Mouse (Mus musculus): ENCODE measurements around the gene Hbs1l. TPM values are rescaled to one million over a fixed set of nuclear protein-coding genes. Genes with fewer than 3 reads are reported as not detected.

The Hbs1l gene
- total and polyA plus RNA-seq, 2 experiments from 2014 or later: 59.1 to 72.2 TPM

- WGBS: 60% methylated on average over 8 of the region's 8 CpGs
Observed at GRCm38 (mm10) chr10:21399622-21400021, 103.8 kb downstream of the Hbs1l start.

GRCm38 (mm10) chr10:21400031-21400430 is 104.3 kb downstream of the Hbs1l start:
- DNase-seq (ENCODE audit: low spot score): no peak
- Histone ChIP-seq H3K4me3 (ENCODE audit: low read depth, low read length) (no peak overlapping the region), H3K9me3 (ENCODE audit: low read length) (no peaks in the 10 kb centered on the region), H3K4me2 (ENCODE audit: low read depth, low read length, poor library complexity, severe bottlenecking) (no peak overlapping the region), H3K27me3 (ENCODE audit: insufficient read depth, low read length) (no peaks in the 10 kb centered on the region), H3K27ac (ENCODE audit: low read depth, low read length) (no peak overlapping the region), H3K36me3 (ENCODE audit: insufficient read depth, low read length) (no peaks in the 10 kb centered on the region), H3K9ac (replicated peaks; ENCODE audit: low read length, poor library complexity, severe bottlenecking) (no peak overlapping the region), H3K4me1 (ENCODE audit: insufficient read depth, low read length) (no peaks in the 10 kb centered on the region)
- ATAC-seq (ENCODE audit: low FRiP score): no peak
- TF ChIP-seq CTCF (IDR thresholded peaks at IDR 0.05): no peak
- WGBS: 68% methylated on average over 7 of the region's 7 CpGs

More at GRCm38 (mm10) chr10:21399622-21400021, 103.8 kb downstream of the Hbs1l start:
- TF ChIP-seq CTCF (IDR thresholded peaks at IDR 0.05): no peak
- Histone ChIP-seq H3K4me3 (ENCODE audit: low read depth, low read length) (no peak overlapping the region), H3K27me3 (ENCODE audit: insufficient read depth, low read length) (no peaks in the 10 kb centered on the region), H3K9me3 (ENCODE audit: low read length) (no peaks in the 10 kb centered on the region), H3K9ac (replicated peaks; ENCODE audit: low read length, poor library complexity, severe bottlenecking) (no peak overlapping the region), H3K4me1 (ENCODE audit: insufficient read depth, low read length) (no peaks in the 10 kb centered on the region), H3K27ac (ENCODE audit: low read depth, low read length) (no peak overlapping the region), H3K36me3 (ENCODE audit: insufficient read depth, low read length) (no peaks in the 10 kb centered on the region), H3K4me2 (ENCODE audit: low read depth, low read length, poor library complexity, severe bottlenecking) (no peak overlapping the region)
- DNase-seq (ENCODE audit: low spot score) (no peak), ATAC-seq (ENCODE audit: low FRiP score) (no peak)

- no peak for ATAC-seq (ENCODE audit: low FRiP score)
- TF ChIP-seq CTCF (IDR thresholded peaks at IDR 0.05): no peak
- 68% methylated on average over 2 of the region's 2 CpGs for WGBS
Observed at GRCm38 (mm10) chr10:21400453-21400852, 104.7 kb downstream of the Hbs1l start.

GRCm38 (mm10) chr10:21401259-21401658 is 105.5 kb downstream of the Hbs1l start:
- H3K4me1 ChIP-seq (ENCODE audit: insufficient read depth, low read length): no peaks in the 10 kb centered on the region
- no peaks in the 10 kb centered on the region for H3K27me3 ChIP-seq (ENCODE audit: insufficient read depth, low read length)
- TF ChIP-seq CTCF (IDR thresholded peaks at IDR 0.05): no peak
- H3K4me3 ChIP-seq (ENCODE audit: low read depth, low read length): no peak overlapping the region
- no peak for DNase-seq (ENCODE audit: low spot score)
- H3K36me3 ChIP-seq (ENCODE audit: insufficient read depth, low read length): no peaks in the 10 kb centered on the region
- ATAC-seq (ENCODE audit: low FRiP score): no peak
- 69% methylated on average over 4 of the region's 4 CpGs for WGBS
- H3K4me2 ChIP-seq (ENCODE audit: low read depth, low read length, poor library complexity, severe bottlenecking): no peak overlapping the region
- H3K9me3 ChIP-seq (ENCODE audit: low read length): no peaks in the 10 kb centered on the region
- H3K27ac ChIP-seq (ENCODE audit: low read depth, low read length): no peak overlapping the region
- no peak overlapping the region for H3K9ac ChIP-seq (replicated peaks; ENCODE audit: low read length, poor library complexity, severe bottlenecking)

More at GRCm38 (mm10) chr10:21400453-21400852, 104.7 kb downstream of the Hbs1l start:
- Histone ChIP-seq H3K27me3 (ENCODE audit: insufficient read depth, low read length) (no peaks in the 10 kb centered on the region), H3K9ac (replicated peaks; ENCODE audit: low read length, poor library complexity, severe bottlenecking) (no peak overlapping the region), H3K4me1 (ENCODE audit: insufficient read depth, low read length) (no peaks in the 10 kb centered on the region), H3K9me3 (ENCODE audit: low read length) (no peaks in the 10 kb centered on the region), H3K4me2 (ENCODE audit: low read depth, low read length, poor library complexity, severe bottlenecking) (no peak overlapping the region), H3K36me3 (ENCODE audit: insufficient read depth, low read length) (no peaks in the 10 kb centered on the region), H3K4me3 (ENCODE audit: low read depth, low read length) (no peak overlapping the region), H3K27ac (ENCODE audit: low read depth, low read length) (no peak overlapping the region)
- no peak for DNase-seq (ENCODE audit: low spot score)

- no peak for DNase-seq (ENCODE audit: low spot score)
- Histone ChIP-seq H3K4me2 (ENCODE audit: low read depth, low read length, poor library complexity, severe bottlenecking) (no peak overlapping the region), H3K9me3 (ENCODE audit: low read length) (no peaks in the 10 kb centered on the region), H3K27me3 (ENCODE audit: insufficient read depth, low read length) (no peaks in the 10 kb centered on the region), H3K36me3 (ENCODE audit: insufficient read depth, low read length) (no peaks in the 10 kb centered on the region), H3K4me1 (ENCODE audit: insufficient read depth, low read length) (no peaks in the 10 kb centered on the region), H3K9ac (replicated peaks; ENCODE audit: low read length, poor library complexity, severe bottlenecking) (no peak overlapping the region), H3K4me3 (ENCODE audit: low read depth, low read length) (no peak overlapping the region), H3K27ac (ENCODE audit: low read depth, low read length) (no peak overlapping the region)
- no peak for TF ChIP-seq CTCF (IDR thresholded peaks at IDR 0.05)
- WGBS: 92% methylated on average over 4 of the region's 4 CpGs
- ATAC-seq (ENCODE audit: low FRiP score): no peak
Observed at GRCm38 (mm10) chr10:21404822-21405221, 109.0 kb downstream of the Hbs1l start.

- no peak overlapping the region for H3K9ac ChIP-seq (replicated peaks; ENCODE audit: low read length, poor library complexity, severe bottlenecking)
- H3K27me3 ChIP-seq (ENCODE audit: insufficient read depth, low read length): no peaks in the 10 kb centered on the region
- H3K9me3 ChIP-seq (ENCODE audit: low read length): no peaks in the 10 kb centered on the region
- no peak overlapping the region for H3K27ac ChIP-seq (ENCODE audit: low read depth, low read length)
- no peak overlapping the region for H3K4me3 ChIP-seq (ENCODE audit: low read depth, low read length)
- 82% methylated on average over 11 of the region's 11 CpGs for WGBS
- no peak for ATAC-seq (ENCODE audit: low FRiP score)
- H3K4me2 ChIP-seq (ENCODE audit: low read depth, low read length, poor library complexity, severe bottlenecking): no peak overlapping the region
- no peak for DNase-seq (ENCODE audit: low spot score)
- no peak for TF ChIP-seq CTCF (IDR thresholded peaks at IDR 0.05)
- no peaks in the 10 kb centered on the region for H3K36me3 ChIP-seq (ENCODE audit: insufficient read depth, low read length)
- H3K4me1 ChIP-seq (ENCODE audit: insufficient read depth, low read length): no peaks in the 10 kb centered on the region
Observed at GRCm38 (mm10) chr10:21405707-21406534, 110.1 kb downstream of the Hbs1l start.
